In genomic region chr12:30910860-30911259, GRCm38 (mm10) we compare ENCODE assay signal across 8 mouse cellular contexts. TPM values are rescaled to one million over a fixed set of nuclear protein-coding genes. Genes with fewer than 3 reads are reported as not detected.
DNase-seq lines count a peak whose midpoint lies in the region; ATAC-seq and TF ChIP-seq lines count a peak whose summit lies in the region.

No protein-coding gene starts in this region.

- peak overlapping the region; percentile 92 for H3K27ac ChIP-seq in layer of hippocampus, adult 2 months
- peak overlapping the region; percentile 77 for H3K27ac ChIP-seq in bone marrow, adult 2 months (ENCODE audit: control insufficient read depth, insufficient read depth, low read depth, low read length, poor library complexity)
- H3K27ac ChIP-seq in forebrain, postnatal 0 days (ENCODE audit: low read depth, low read length), result peak overlapping the region; percentile 68
- H3K27ac ChIP-seq in liver, embryonic 14.5 days, result peak overlapping the region; percentile 99

- peak overlapping the region; percentile 82 for H3K4me2 ChIP-seq in forebrain, postnatal 0 days (ENCODE audit: low read depth)
- peak overlapping the region; percentile 99 for H3K4me2 ChIP-seq in liver, embryonic 14.5 days (ENCODE audit: low read depth)

- peaks cover 1% of the 10 kb centered on the region; the same call in 1 of the 2 replicates for H3K4me1 ChIP-seq in bone marrow, adult 2 months (ENCODE audit: control insufficient read depth, insufficient read depth, low read length)
- peaks cover 18% of the 10 kb centered on the region for H3K4me1 ChIP-seq in forebrain, postnatal 0 days (ENCODE audit: insufficient read depth)
- H3K4me1 ChIP-seq in liver, embryonic 14.5 days (replicated peaks; ENCODE audit: control insufficient read depth in 2 of 2, insufficient read depth in 2 of 2, low read length in 1 of 2), result peaks cover 26 to 39% of the 10 kb centered on the region in 2 experiments

- no peak for DNase-seq in layer of hippocampus, adult 2 months (ENCODE audit: low spot score in 2 of 2)
- no peak for DNase-seq in layer of hippocampus, postnatal 25 days (ENCODE audit: extremely low spot score in 1 of 2, low spot score in 1 of 2)
- no peak for DNase-seq in forebrain, postnatal 0 days
- no peak for DNase-seq in liver, embryonic 14.5 days (ENCODE audit: low read depth in 3 of 3, low spot score in 3 of 3)
- no peak for DNase-seq in c-Kit-positive CD71-positive TER-119-positive erythroid progenitor cells, embryonic 14.5 days (ENCODE audit: low spot score)
- no peak for DNase-seq in urinary bladder, postnatal 36 days (ENCODE audit: low spot score in 2 of 2)
- no peak for DNase-seq in frontal cortex, postnatal 36 days (ENCODE audit: low spot score in 2 of 2)

- no peak for ATAC-seq in forebrain, postnatal 0 days
- ATAC-seq in liver, embryonic 14.5 days (ENCODE audit: insufficient read depth), result peak; percentile 17; the same call in 1 of the 2 replicates

- TF ChIP-seq CTCF in layer of hippocampus, adult 2 months (conservative IDR thresholded peaks at IDR 0.05), result no peak
- no peak for TF ChIP-seq CTCF in bone marrow, adult 2 months (IDR thresholded peaks at IDR 0.05; ENCODE audit: control insufficient read depth, insufficient read depth, low read length)
- TF ChIP-seq CTCF in forebrain, postnatal 0 days (IDR thresholded peaks at IDR 0.05; ENCODE audit: low read depth), result no peak
- TF ChIP-seq CTCF in liver, embryonic 14.5 days (IDR thresholded peaks at IDR 0.05; ENCODE audit: low read depth), result no peak

- H3K36me3 ChIP-seq in forebrain, postnatal 0 days (ENCODE audit: insufficient read depth), result no peaks in the 10 kb centered on the region
- H3K36me3 ChIP-seq in liver, embryonic 14.5 days (replicated peaks; ENCODE audit: control insufficient read depth, insufficient read depth, low read depth), result peaks cover 16% of the 10 kb centered on the region

- 13% methylated on average over 8 of the region's 8 CpGs for WGBS in bone marrow, adult 2 months
- whole genome bisulfite sequencing in forebrain, postnatal 0 days, result 17% methylated on average over 8 of the region's 8 CpGs
- WGBS in liver, embryonic 14.5 days (ENCODE audit: insufficient replicate concordance), result 5% methylated on average over 8 of the region's 8 CpGs

- TF ChIP-seq EP300 in liver, embryonic 14.5 days (IDR thresholded peaks at IDR 0.05; ENCODE audit: low read depth), result no peak

- H3K9ac ChIP-seq in forebrain, postnatal 0 days, result peak overlapping the region; percentile 82
- H3K9ac ChIP-seq in liver, embryonic 14.5 days (replicated peaks), result peak overlapping the region; percentile 93

- H3K9me3 ChIP-seq in forebrain, postnatal 0 days (ENCODE audit: low read length), result no peaks in the 10 kb centered on the region
- H3K9me3 ChIP-seq in liver, embryonic 14.5 days (ENCODE audit: control insufficient read depth, low read length), result no peaks in the 10 kb centered on the region

- TF ChIP-seq POLR2A in bone marrow, adult 2 months (IDR thresholded peaks at IDR 0.05; ENCODE audit: borderline replicate concordance, control insufficient read depth, low read depth, low read length), result no peak

- no peaks in the 10 kb centered on the region for H3K27me3 ChIP-seq in forebrain, postnatal 0 days (ENCODE audit: insufficient read depth, low read length)
- H3K27me3 ChIP-seq in liver, embryonic 14.5 days (ENCODE audit: control insufficient read depth, insufficient read depth, low read length), result no peaks in the 10 kb centered on the region

- H3K4me3 ChIP-seq in layer of hippocampus, adult 2 months, result peak overlapping the region; percentile 78
- peak overlapping the region; percentile 94 for H3K4me3 ChIP-seq in bone marrow, adult 2 months (replicated peaks; ENCODE audit: control insufficient read depth, low read depth, low read length)
- H3K4me3 ChIP-seq in forebrain, postnatal 0 days (ENCODE audit: low read depth, low read length), result peak overlapping the region; percentile 87
- peak overlapping the region; percentile 73 to 95 for H3K4me3 ChIP-seq in liver, embryonic 14.5 days (ENCODE audit: insufficient read depth in 1 of 2, low read depth in 2 of 2, low read length in 2 of 2)

RNA-seq across cellular contexts. Expression of gene Acp1, which starts 0.5 kb away (rescaled TPM):
- total RNA-seq in layer of hippocampus, adult 2 months (2021), result 10 to 100 TPM; 57.7 to 63.0 TPM
- 10 to 100 TPM; 56.4 to 57.9 TPM for total RNA-seq in layer of hippocampus, postnatal 25 days (2021)
- 53.6 and 63.6 TPM in 2 replicates for polyA plus RNA-seq in bone marrow, adult 2 months (2011; ENCODE audit: insufficient read depth, insufficient read length, low replicate concordance, missing spikeins)
- 49.6 and 61.9 TPM in 2 replicates for total RNA-seq in forebrain, postnatal 0 days (2014; rRNA removed)
- 130 and 141 TPM in 2 replicates for polyA plus RNA-seq in forebrain, postnatal 0 days (2015; fragmentation: Nextera tagmentation; extraction: Ambion mirVana)
- 21.0 and 43.2 TPM in 2 replicates for polyA plus RNA-seq in liver, embryonic 14.5 days (2012; rRNA removed)
- 349 and 368 TPM in 2 replicates for polyA plus RNA-seq in liver, embryonic 14.5 days (2014; fragmentation: Nextera tagmentation; extraction: Ambion mirVana)

RNA-seq across cellular contexts. Expression of gene Sh3yl1, which starts 0.6 kb away (rescaled TPM):
- total RNA-seq in layer of hippocampus, adult 2 months (2021), result 10 to 100 TPM; 11.0 TPM
- 10 to 100 TPM; 12.7 to 14.1 TPM for total RNA-seq in layer of hippocampus, postnatal 25 days (2021)
- 8.0 and 8.9 TPM in 2 replicates for polyA plus RNA-seq in bone marrow, adult 2 months (2011; ENCODE audit: insufficient read depth, insufficient read length, low replicate concordance, missing spikeins)
- 25.1 and 25.5 TPM in 2 replicates for total RNA-seq in forebrain, postnatal 0 days (2014; rRNA removed)
- polyA plus RNA-seq in forebrain, postnatal 0 days (2015; fragmentation: Nextera tagmentation; extraction: Ambion mirVana), result 48.8 and 54.3 TPM in 2 replicates
- 11.0 and 19.4 TPM in 2 replicates for polyA plus RNA-seq in liver, embryonic 14.5 days (2012; rRNA removed)
- 31.3 and 37.4 TPM in 2 replicates for polyA plus RNA-seq in liver, embryonic 14.5 days (2014; fragmentation: Nextera tagmentation; extraction: Ambion mirVana)

RNA-seq across cellular contexts. Expression of gene Alkal2, which starts 26.7 kb away (rescaled TPM):
- 1 to 10 TPM; 3.2 to 4.6 TPM for total RNA-seq in layer of hippocampus, adult 2 months (2021)
- total RNA-seq in layer of hippocampus, postnatal 25 days (2021), result 1 to 10 TPM; 3.4 to 4.6 TPM
- polyA plus RNA-seq in bone marrow, adult 2 months (2011; ENCODE audit: insufficient read depth, insufficient read length, low replicate concordance, missing spikeins), result not detected in 2 replicates
- total RNA-seq in forebrain, postnatal 0 days (2014; rRNA removed), result 3.0 and 3.9 TPM in 2 replicates
- polyA plus RNA-seq in forebrain, postnatal 0 days (2015; fragmentation: Nextera tagmentation; extraction: Ambion mirVana), result 1.4 and 2.1 TPM in 2 replicates
- polyA plus RNA-seq in liver, embryonic 14.5 days (2012; rRNA removed), result not detected in 2 replicates
- not detected in 2 replicates for polyA plus RNA-seq in liver, embryonic 14.5 days (2014; fragmentation: Nextera tagmentation; extraction: Ambion mirVana)
